Mouse (Mus musculus) activated CD4-positive, CD25-positive, alpha-beta regulatory T cell, adult 4 months (primary cell): ENCODE measurements around the gene Lrfn3. TPM values are rescaled to one million over a fixed set of nuclear protein-coding genes. Genes with fewer than 3 reads are reported as not detected.

Experiments used
- ATAC-seq: one replicate; pipeline ENCODE4 v1.8.0; 2017
- polyA plus RNA-seq, 2 experiments: library from polyadenylated mRNA; unstranded; fragments of 100-300 nt; shearing (Covaris generic); gene quantifications; one replicate each; pipeline ENCODE4 v1.2.1; 2017

Lrfn3 gene
- polyA plus RNA-seq, 2 experiments from 2014 or later: not detected

- ATAC-seq: no peak
Observed at GRCm38 (mm10) chr7:30310136-30310535, 52.4 kb downstream of the Lrfn3 start.

GRCm38 (mm10) chr7:30309395-30310129, 53.0 kb downstream of the Lrfn3 start:
- ATAC-seq: no peak

DNA sequence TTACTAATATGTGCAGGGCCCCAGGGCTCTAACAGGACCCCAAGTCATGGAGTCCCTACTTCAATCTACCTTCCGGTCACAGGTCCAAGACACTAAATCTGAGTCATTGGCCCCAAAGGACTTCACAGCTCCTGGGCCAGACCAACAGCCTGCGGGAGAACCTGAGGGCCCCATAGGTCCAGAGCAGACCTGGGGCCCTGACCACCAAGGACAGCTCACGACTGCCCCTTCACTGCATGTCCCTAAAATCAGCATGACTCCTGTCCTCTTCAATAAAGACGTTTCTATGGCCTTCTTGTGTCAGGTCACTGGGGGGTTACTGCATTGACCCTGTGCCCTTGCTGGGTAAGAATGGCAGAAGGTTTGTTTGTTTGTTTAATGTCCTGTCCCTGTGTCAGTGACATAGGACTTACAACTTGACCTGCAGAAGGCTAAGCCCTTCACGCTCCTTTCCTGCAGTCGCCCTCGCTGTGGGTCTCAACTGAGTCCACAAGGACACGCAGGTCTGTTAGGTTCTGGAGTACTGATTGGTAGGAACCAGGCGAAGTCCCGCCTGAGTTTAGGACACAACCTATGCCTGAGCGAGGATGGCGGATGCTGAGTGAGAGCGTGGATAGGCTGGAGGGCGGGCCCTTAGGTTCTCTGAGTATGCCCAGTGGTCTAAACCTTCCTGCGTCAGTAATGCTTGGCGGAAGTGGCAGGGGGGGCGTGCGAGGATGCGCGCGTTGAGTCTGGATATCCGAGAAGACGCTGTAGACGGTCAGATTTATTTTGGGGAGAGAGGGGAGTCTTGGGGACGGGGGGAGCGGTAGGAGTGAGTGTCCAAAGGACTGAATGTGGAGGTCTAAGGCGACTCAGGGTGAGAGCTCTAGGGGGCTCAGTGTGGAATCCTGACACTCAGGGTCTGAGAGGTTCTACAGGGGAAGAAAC, 54.2 kb downstream of the Lrfn3 start, which contains the start of gene Alkbh6:
TSS of gene Alkbh6 (plus strand) at position 642 of the 930 bp plus-strand sequence.
- ATAC-seq: peak; percentile 100

- no peak for ATAC-seq
Observed at GRCm38 (mm10) chr7:30306083-30306779, 56.3 kb downstream of the Lrfn3 start.

Other genes starting within 250 kb of the Lrfn3 start
- 10 to 100 TPM; 11.8 to 13.4 TPM for gene Zfp382, start 240.8 kb downstream of the Lrfn3 start, polyA plus RNA-seq
- 10 to 100 TPM; 11.4 to 18.0 TPM for gene Zfp146, start 193.0 kb downstream of the Lrfn3 start, polyA plus RNA-seq
- gene Cox7a1, start 178.6 kb downstream of the Lrfn3 start, polyA plus RNA-seq: 1 to 10 TPM in 1 of 2 experiments, not detected in 1; 4.6 TPM
- 10 to 100 TPM; 72.6 to 76.3 TPM for gene Capns1, start 164.0 kb downstream of the Lrfn3 start, polyA plus RNA-seq
- gene Polr2i, start 130.8 kb downstream of the Lrfn3 start, polyA plus RNA-seq: 10 to 100 TPM; 43.3 to 55.7 TPM
- gene Tbcb, start 130.5 kb downstream of the Lrfn3 start, polyA plus RNA-seq: 100 to 1,000 TPM; 124 to 138 TPM
- gene Ovol3, start 127.0 kb downstream of the Lrfn3 start, polyA plus RNA-seq: not detected
- gene Thap8, start 82.7 kb downstream of the Lrfn3 start, polyA plus RNA-seq: under 1 TPM; 0.33 to 0.48 TPM
- 1 to 10 TPM; 2.9 TPM for gene Wdr62, start 82.4 kb downstream of the Lrfn3 start, polyA plus RNA-seq
- gene Clip3, start 71.0 kb downstream of the Lrfn3 start, polyA plus RNA-seq: 1 to 10 TPM; 3.8 to 5.2 TPM
- 100 to 1,000 TPM; 121 to 130 TPM for gene Alkbh6, start 54.1 kb downstream of the Lrfn3 start, polyA plus RNA-seq
- 1 to 10 TPM; 2.9 to 6.4 TPM for gene Syne4, start 48.0 kb downstream of the Lrfn3 start, polyA plus RNA-seq
- gene E130208F15Rik, start 41.0 kb downstream of the Lrfn3 start, polyA plus RNA-seq: not detected
- gene Sdhaf1, start 38.9 kb downstream of the Lrfn3 start, polyA plus RNA-seq: 1 to 10 TPM; 4.2 to 8.5 TPM
- 1 to 10 TPM in 1 of 2 experiments, not detected in 1; 8.1 TPM for gene Tyrobp, start 51.0 kb upstream of the Lrfn3 start, polyA plus RNA-seq
- 100 to 1,000 TPM; 433 to 632 TPM for gene Hcst, start 57.1 kb upstream of the Lrfn3 start, polyA plus RNA-seq
- 10 to 100 TPM; 36.5 to 41.2 TPM for gene Nfkbid, start 59.0 kb upstream of the Lrfn3 start, polyA plus RNA-seq
- 1 to 10 TPM; 3.0 to 4.3 TPM for gene Aplp1, start 82.8 kb upstream of the Lrfn3 start, polyA plus RNA-seq
- gene Kirrel2, start 94.9 kb upstream of the Lrfn3 start, polyA plus RNA-seq: not detected
- under 1 TPM in 1 of 2 experiments, not detected in 1; 0.24 TPM for gene Nphs1, start 95.5 kb upstream of the Lrfn3 start, polyA plus RNA-seq
- not detected for gene Prodh2, start 130.8 kb upstream of the Lrfn3 start, polyA plus RNA-seq
- gene Arhgap33, start 172.3 kb upstream of the Lrfn3 start, polyA plus RNA-seq: 1 to 10 TPM; 1.0 to 1.1 TPM
- gene Hspb6, start 189.4 kb upstream of the Lrfn3 start, polyA plus RNA-seq: 1 to 10 TPM; 1.8 to 2.5 TPM
- gene Proser3, start 189.5 kb upstream of the Lrfn3 start, polyA plus RNA-seq: 1 to 10 TPM; 2.5 to 4.8 TPM
- gene Lin37, start 197.1 kb upstream of the Lrfn3 start, polyA plus RNA-seq: 100 to 1,000 TPM in 1 of 2 experiments, 10 to 100 TPM in 1; 93.6 to 106 TPM
- 10 to 100 TPM; 55.1 to 58.9 TPM for gene U2af1l4, start 200.5 kb upstream of the Lrfn3 start, polyA plus RNA-seq
- gene Gm49396, start 200.6 kb upstream of the Lrfn3 start, polyA plus RNA-seq: 10 to 100 TPM; 57.9 to 60.0 TPM
- gene Psenen, start 200.9 kb upstream of the Lrfn3 start, polyA plus RNA-seq: 100 to 1,000 TPM; 279 to 335 TPM
- 100 to 1,000 TPM; 162 to 234 TPM for gene Igflr1, start 202.7 kb upstream of the Lrfn3 start, polyA plus RNA-seq
- 10 to 100 TPM; 14.9 to 16.9 TPM for gene Kmt2b, start 226.0 kb upstream of the Lrfn3 start, polyA plus RNA-seq
- gene Zbtb32, start 236.1 kb upstream of the Lrfn3 start, polyA plus RNA-seq: 10 to 100 TPM; 15.8 to 19.7 TPM